Mouse (Mus musculus) liver, embryonic 14.5 days (tissue): ENCODE measurements around the gene Ralgps1.
A peak's percentile ranks its signal among the peaks of the same experiment; 100 is the strongest.

ENCODE experiments used
- CTCF ChIP-seq: IDR thresholded peaks from 2 replicates; pipeline ENCODE4 v1.5.1; 2016; ENCODE audit warnings: antibody characterized with exemption, low read depth, control low read depth
- EP300 ChIP-seq: IDR thresholded peaks from 2 replicates; pipeline ENCODE4 v1.6.1; 2016; ENCODE audit warnings: antibody characterized with exemption, low read depth

DNA sequence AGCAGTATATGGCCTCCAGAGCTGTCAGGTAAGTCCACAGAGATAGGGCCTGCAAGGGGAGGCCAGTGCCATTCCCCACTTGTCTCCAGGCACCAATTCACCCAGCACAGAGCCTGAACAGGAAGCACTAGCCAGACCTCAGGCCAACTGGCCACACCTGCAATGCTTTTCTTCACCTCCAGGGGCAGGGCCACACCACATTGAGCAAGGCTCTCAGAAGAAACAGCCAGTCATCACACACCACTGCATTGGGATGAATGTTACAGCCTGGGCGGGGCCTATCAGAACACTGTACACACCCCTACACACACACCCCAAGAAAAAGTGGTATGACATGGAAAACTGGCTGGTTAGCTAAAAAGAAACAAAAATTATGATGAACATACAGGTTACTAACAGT, 42.3 kb downstream of the Ralgps1 start:
- TF ChIP-seq CTCF: peak; percentile 89
- TF ChIP-seq EP300: no peak
